Mouse (Mus musculus) liver, postnatal 0 days (tissue): ENCODE data around the gene Pbp2. TPM values are rescaled to one million over a fixed set of nuclear protein-coding genes. Genes with fewer than 3 reads are reported as not detected.

Source experiments
- ATAC-seq: fragments of 200-750 bp; cut with Nextera tagmentation; 2 replicates; pipeline ENCODE4 v1.8.0; 2017; ENCODE audit warnings: mild to moderate bottlenecking, moderate library complexity
- DNase-seq: peaks from one replicate; pipeline ENCODE4 v3.0.0-alpha.2; 2016
- H3K27ac ChIP-seq: fragments of 300-500 bp; sonication (generic); 2 replicates; pipeline ENCODE4 v1.5.1; 2014; ENCODE audit warnings: antibody characterized with exemption, moderate library complexity, mild to moderate bottlenecking, low read depth
- H3K27me3 ChIP-seq: fragments of 300-500 bp; sonication (generic); 2 replicates; pipeline ENCODE4 v1.6.1; 2014; ENCODE audit warnings: low read length, control low read depth, mixed read lengths; ENCODE audit not compliant: insufficient read depth
- H3K36me3 ChIP-seq: fragments of 300-500 bp; sonication (generic); replicated peaks from 2 replicates; pipeline ENCODE4 v1.6.1; 2014; ENCODE audit warnings: mild to moderate bottlenecking, control low read depth, low read length, moderate library complexity, mixed read lengths; ENCODE audit not compliant: insufficient read depth
- H3K4me1 ChIP-seq: fragments of 300-500 bp; sonication (generic); 2 replicates; pipeline ENCODE4 v1.6.1; 2014; ENCODE audit warnings: antibody characterized with exemption, mild to moderate bottlenecking, control low read depth; ENCODE audit not compliant: insufficient read depth
- H3K4me2 ChIP-seq: fragments of 300-500 bp; sonication (generic); 2 replicates; pipeline ENCODE4 v1.6.1; 2014; ENCODE audit warnings: low read depth, mild to moderate bottlenecking, low read length, moderate library complexity, mixed read lengths
- H3K4me3 ChIP-seq: fragments of 300-500 bp; sonication (generic); 2 replicates; pipeline ENCODE4 v1.5.1; 2014; ENCODE audit warnings: low read depth, low read length
- H3K9ac ChIP-seq: fragments of 300-500 bp; sonication (generic); replicated peaks from 2 replicates; pipeline ENCODE4 v1.6.1; 2014; ENCODE audit warnings: mild to moderate bottlenecking, moderate library complexity
- H3K9me3 ChIP-seq: fragments of 300-500 bp; sonication (generic); 2 replicates; pipeline ENCODE4 v1.6.1; 2016; ENCODE audit warnings: mild to moderate bottlenecking, control low read depth, low read length, mixed read lengths
- CTCF ChIP-seq: sonication (generic); IDR thresholded peaks from 2 replicates; pipeline ENCODE4 v1.5.1; 2016; ENCODE audit warnings: antibody characterized with exemption, low read depth
- EP300 ChIP-seq: IDR thresholded peaks from 2 replicates; pipeline ENCODE4 v1.6.1; 2016; ENCODE audit warnings: antibody characterized with exemption, low read depth, mild to moderate bottlenecking
- WGBS: fragments of 180-500 bp; shearing (Covaris S2); extraction: QIAGEN DNeasy Blood & Tissue Kit; methylation state at CpG from one replicate; pipeline ENCODE4 v1.1.7; 2014; ENCODE audit not compliant: insufficient replicate concordance; 5-methylcytosine and 5-hydroxymethylcytosine counted together
- polyA plus RNA-seq: library from polyadenylated mRNA; unstranded; fragments of >200 nt; fragmentation: Nextera tagmentation; extraction: Ambion mirVana; gene quantifications from 2 replicates; pipeline ENCODE4 v1.2.1, GENCODE M21; 2015

Pbp2 gene
- polyA plus RNA-seq, 1 experiment from 2014 or later, result not detected

- TF ChIP-seq EP300, result no peak
- no peak for TF ChIP-seq CTCF
- DNase-seq (peak; percentile 47), ATAC-seq (peak; percentile 51)
- H3K9me3 ChIP-seq, result no peaks in the 10 kb centered on the region
- no peaks in the 10 kb centered on the region for H3K27me3 ChIP-seq
- 32% methylated on average over 17 of the region's 17 CpGs for WGBS
- peak overlapping the region; percentile 47 for H3K4me2 ChIP-seq
- H3K27ac ChIP-seq, result no peak overlapping the region
- no peaks in the 10 kb centered on the region for H3K36me3 ChIP-seq
- H3K9ac ChIP-seq, result no peak overlapping the region; the same call in 1 of the 2 replicates
- no peak overlapping the region for H3K4me3 ChIP-seq
- H3K4me1 ChIP-seq, result peaks cover 3% of the 10 kb centered on the region
Measured at GRCm38 (mm10) chr6:135296267-135296666, 13.9 kb downstream of the Pbp2 start.

- DNase-seq, result no peak
- no peak overlapping the region for H3K9ac ChIP-seq
- H3K36me3 ChIP-seq, result no peaks in the 10 kb centered on the region
- H3K27me3 ChIP-seq, result no peaks in the 10 kb centered on the region
- no peak overlapping the region for H3K4me3 ChIP-seq
- no peak overlapping the region for H3K4me2 ChIP-seq
- TF ChIP-seq EP300, result no peak
- no peak for TF ChIP-seq CTCF
- no peaks in the 10 kb centered on the region for H3K9me3 ChIP-seq
- H3K27ac ChIP-seq, result no peak overlapping the region
- 72% methylated on average over 11 of the region's 11 CpGs for WGBS
- peaks cover 3% of the 10 kb centered on the region for H3K4me1 ChIP-seq
- no peak for ATAC-seq
Measured at GRCm38 (mm10) chr6:135295082-135295861, 14.9 kb downstream of the Pbp2 start.

- Histone ChIP-seq H3K4me1 (peaks cover 3% of the 10 kb centered on the region), H3K27ac (no peak overlapping the region), H3K9me3 (no peaks in the 10 kb centered on the region), H3K36me3 (no peaks in the 10 kb centered on the region), H3K4me2 (no peak overlapping the region), H3K4me3 (no peak overlapping the region), H3K9ac (no peak overlapping the region), H3K27me3 (no peaks in the 10 kb centered on the region)
- DNase-seq (no peak), ATAC-seq (no peak)
- TF ChIP-seq EP300 (no peak), CTCF (no peak)
- 74% methylated on average over 6 of the region's 6 CpGs for WGBS
Measured at GRCm38 (mm10) chr6:135294150-135294549, 16.1 kb downstream of the Pbp2 start.

- DNase-seq (no peak), ATAC-seq (no peak)
- no peak overlapping the region for H3K27ac ChIP-seq
- H3K9ac ChIP-seq, result no peak overlapping the region
- H3K4me3 ChIP-seq, result no peak overlapping the region
- no peak overlapping the region for H3K4me2 ChIP-seq
- no peaks in the 10 kb centered on the region for H3K27me3 ChIP-seq
- H3K4me1 ChIP-seq, result peaks cover 3% of the 10 kb centered on the region
- H3K36me3 ChIP-seq, result no peaks in the 10 kb centered on the region
- 49% methylated on average over 4 of the region's 4 CpGs for WGBS
- no peaks in the 10 kb centered on the region for H3K9me3 ChIP-seq
- TF ChIP-seq CTCF (no peak), EP300 (no peak)
Measured at GRCm38 (mm10) chr6:135292391-135292790, 17.8 kb downstream of the Pbp2 start.

GRCm38 (mm10) chr6:135279856-135280255, 30.3 kb downstream of the Pbp2 start:
- Histone ChIP-seq H3K4me3 (no peak overlapping the region), H3K27me3 (no peaks in the 10 kb centered on the region), H3K9ac (no peak overlapping the region), H3K27ac (no peak overlapping the region), H3K4me1 (no peaks in the 10 kb centered on the region), H3K36me3 (no peaks in the 10 kb centered on the region), H3K9me3 (no peaks in the 10 kb centered on the region), H3K4me2 (no peak overlapping the region)
- TF ChIP-seq EP300 (no peak), CTCF (no peak)
- 51% methylated on average over 10 of the region's 10 CpGs for WGBS
- DNase-seq (no peak), ATAC-seq (no peak)

- no peak overlapping the region for H3K9ac ChIP-seq
- 61% methylated on average over 5 of the region's 5 CpGs for WGBS
- H3K27ac ChIP-seq, result no peak overlapping the region
- no peaks in the 10 kb centered on the region for H3K4me1 ChIP-seq
- H3K9me3 ChIP-seq, result no peaks in the 10 kb centered on the region
- ATAC-seq (no peak), DNase-seq (no peak)
- TF ChIP-seq CTCF, result no peak
- no peak for TF ChIP-seq EP300
- no peaks in the 10 kb centered on the region for H3K27me3 ChIP-seq
- no peaks in the 10 kb centered on the region for H3K36me3 ChIP-seq
- no peak overlapping the region for H3K4me2 ChIP-seq
- no peak overlapping the region for H3K4me3 ChIP-seq
Measured at GRCm38 (mm10) chr6:135279286-135279685, 30.9 kb downstream of the Pbp2 start.
